Mouse (Mus musculus): ENCODE results near the gene Ren1. TPM values are rescaled to one million over a fixed set of nuclear protein-coding genes. Genes with fewer than 3 reads are reported as not detected.

The Ren1 gene
- total and polyA plus RNA-seq, 2 experiments from 2014 or later, result 0.12 to 0.14 TPM

DNA sequence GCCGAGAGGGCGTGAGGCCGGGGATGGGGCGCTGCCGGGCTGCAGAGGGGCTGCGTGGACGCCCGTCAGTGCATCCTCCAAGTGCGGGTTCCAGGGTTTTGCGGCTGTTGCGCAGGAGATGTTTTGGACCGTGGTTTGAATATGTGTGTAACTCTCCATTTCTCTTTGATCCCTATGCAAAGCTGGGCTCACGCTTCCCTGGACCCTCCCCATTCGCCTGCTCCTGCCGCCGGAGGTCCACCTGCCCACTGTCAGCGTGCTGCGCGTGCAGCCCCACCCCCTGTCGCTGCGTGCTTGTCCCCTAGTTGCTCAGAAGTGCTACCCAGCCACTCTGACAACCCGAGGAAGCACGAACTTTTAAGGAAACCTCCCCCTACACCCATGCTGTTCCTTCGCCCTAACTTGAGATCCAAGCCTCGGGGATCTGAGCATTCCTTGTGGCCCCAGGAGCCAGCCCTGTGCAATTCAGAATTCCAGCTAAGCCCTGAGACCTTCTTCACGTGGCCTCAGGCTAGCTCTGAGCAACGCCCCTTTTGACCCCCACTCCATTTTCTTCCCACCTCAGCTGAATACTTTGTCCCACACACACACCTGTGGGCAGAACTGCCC is 13.8 kb downstream of the Ren1 start:
- 0 out of 2 replicates have a peak, but pooled peaks cover 3% of the 10 kb centered on the region for H3K4me1 ChIP-seq (ENCODE audit: insufficient read depth)
- peak overlapping the region; percentile 90 for H3K4me2 ChIP-seq (ENCODE audit: low read depth)
- H3K9ac ChIP-seq, result peak overlapping the region; percentile 70
- no peak for TF ChIP-seq CTCF (IDR thresholded peaks at IDR 0.05; ENCODE audit: low read depth)
- H3K27me3 ChIP-seq (ENCODE audit: insufficient read depth, low read length), result peaks cover 12% of the 10 kb centered on the region
- WGBS, result 4% methylated on average over 27 of the region's 27 CpGs
- H3K4me3 ChIP-seq (ENCODE audit: low read depth, low read length), result peak overlapping the region; percentile 61
- H3K36me3 ChIP-seq (ENCODE audit: insufficient read depth), result no peaks in the 10 kb centered on the region; the same call in 1 of the 2 replicates
- H3K27ac ChIP-seq (ENCODE audit: low read depth, low read length), result no peak overlapping the region
- DNase-seq, result no peak
- no peaks in the 10 kb centered on the region for H3K9me3 ChIP-seq (ENCODE audit: low read length)
- peak; percentile 9 for ATAC-seq

DNA sequence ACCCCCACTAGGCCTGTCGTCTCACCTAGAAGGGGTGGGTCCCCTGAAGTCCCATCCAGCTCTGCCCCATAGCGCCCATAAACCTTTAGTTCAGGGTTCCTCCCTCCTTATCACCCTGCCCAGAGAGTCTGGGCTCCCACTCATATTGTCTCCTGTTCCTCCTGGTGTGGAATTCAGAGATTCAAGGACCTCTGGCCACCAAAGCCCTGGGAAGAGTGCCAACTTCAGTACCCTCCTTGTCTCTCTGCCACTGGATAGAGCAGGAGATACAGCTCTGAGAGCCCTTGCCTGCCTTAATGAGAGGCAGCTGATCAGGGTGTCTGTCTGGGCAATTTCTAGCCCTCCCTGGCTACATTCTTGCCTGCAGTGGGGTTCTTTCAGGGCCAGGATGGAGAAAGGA is 14.6 kb downstream of the Ren1 start:
- TF ChIP-seq CTCF (IDR thresholded peaks at IDR 0.05; ENCODE audit: low read depth), result no peak
- peaks cover 12% of the 10 kb centered on the region for H3K27me3 ChIP-seq (ENCODE audit: insufficient read depth, low read length)
- WGBS, result 50% methylated on average over 2 of the region's 2 CpGs
- no peak for ATAC-seq
- H3K4me1 ChIP-seq (ENCODE audit: insufficient read depth), result 0 out of 2 replicates have a peak, but pooled peaks cover 3% of the 10 kb centered on the region
- H3K4me3 ChIP-seq (ENCODE audit: low read depth, low read length), result no peak overlapping the region
- no peak for DNase-seq
- H3K36me3 ChIP-seq (ENCODE audit: insufficient read depth), result no peaks in the 10 kb centered on the region; the same call in 1 of the 2 replicates
- no peak overlapping the region for H3K27ac ChIP-seq (ENCODE audit: low read depth, low read length)
- H3K9ac ChIP-seq, result no peak overlapping the region
- H3K4me2 ChIP-seq (ENCODE audit: low read depth), result no peak overlapping the region
- no peaks in the 10 kb centered on the region for H3K9me3 ChIP-seq (ENCODE audit: low read length)

DNA sequence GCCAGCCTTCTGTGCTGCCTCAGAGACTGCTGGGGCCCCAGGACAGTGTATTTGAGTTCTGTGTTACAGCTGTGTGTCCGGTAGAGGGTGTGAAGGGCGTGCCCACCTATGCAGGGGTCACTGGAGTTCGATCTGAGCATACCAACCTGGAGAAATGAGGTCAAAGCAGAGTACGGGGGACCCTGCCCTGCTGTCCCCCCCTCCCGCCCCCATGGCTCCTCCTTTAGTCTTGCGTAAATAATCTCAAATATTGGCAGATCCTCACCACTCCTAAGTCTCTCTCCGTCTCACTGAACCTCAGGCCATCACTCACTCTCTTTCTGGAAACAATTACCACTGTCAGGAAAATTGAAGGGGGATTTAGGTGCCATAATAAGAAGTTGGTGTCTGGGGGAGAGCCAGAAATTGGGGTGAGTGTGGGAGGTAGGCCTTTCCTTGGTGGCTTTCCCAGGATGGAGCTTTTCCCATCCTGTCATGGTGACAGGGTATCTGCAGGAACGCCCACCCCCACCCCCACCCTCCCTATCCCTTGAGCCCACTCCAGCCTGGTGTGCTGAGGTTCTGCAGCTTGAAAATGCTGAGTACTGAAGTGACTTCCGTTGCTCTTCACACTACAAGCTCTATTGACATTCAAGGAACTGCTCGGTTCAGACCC is 16.8 kb downstream of the Ren1 start:
- no peak overlapping the region for H3K4me2 ChIP-seq (ENCODE audit: low read depth)
- 50% methylated on average over 10 of the region's 10 CpGs for WGBS
- no peak for TF ChIP-seq CTCF (IDR thresholded peaks at IDR 0.05; ENCODE audit: low read depth)

DNA sequence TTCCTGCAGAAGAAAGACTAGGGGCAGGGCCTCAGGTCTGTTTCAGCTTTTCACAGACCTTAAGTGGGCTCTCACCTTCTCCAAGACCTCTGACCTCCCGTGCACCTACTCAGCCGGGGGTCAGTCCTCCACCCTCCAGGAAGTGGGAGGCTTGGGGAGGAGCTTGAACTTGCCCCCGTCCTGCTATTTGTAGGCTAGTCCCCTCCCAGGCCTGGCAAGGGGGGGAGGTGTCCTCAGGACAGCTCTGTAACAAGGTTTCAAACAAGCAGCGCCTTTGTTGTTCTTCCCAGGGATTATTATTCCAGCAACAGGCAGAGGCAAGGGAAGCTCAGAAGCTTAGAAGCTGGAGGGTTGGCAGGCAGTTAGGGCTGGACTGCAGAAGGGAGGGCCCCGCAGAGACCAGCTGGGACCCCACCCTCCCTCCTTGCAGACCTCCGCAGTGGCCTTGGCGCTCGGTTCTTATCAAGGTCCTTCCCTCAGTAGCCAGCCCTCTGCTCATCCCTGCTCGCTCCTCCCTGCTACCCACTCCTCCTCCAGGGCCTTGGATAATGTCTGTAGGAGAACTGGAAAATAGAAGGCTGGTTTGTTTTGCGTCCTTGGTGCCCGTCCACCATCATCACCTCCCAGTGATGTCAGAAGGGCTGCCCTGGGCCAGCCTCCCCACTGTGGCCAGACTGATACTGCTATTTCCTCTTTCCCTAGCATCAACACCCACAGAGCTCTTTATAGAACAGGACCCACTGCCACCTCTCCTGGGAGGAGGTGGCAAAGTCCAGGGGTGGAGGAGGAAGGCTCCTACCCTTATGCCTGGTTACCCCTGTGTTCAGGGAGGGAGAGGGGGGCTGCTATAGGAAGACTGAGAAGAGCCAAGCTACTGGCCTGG is 17.5 kb downstream of the Ren1 start:
- no peak for TF ChIP-seq CTCF (IDR thresholded peaks at IDR 0.05; ENCODE audit: low read depth)
- no peak overlapping the region for H3K9ac ChIP-seq
- H3K4me1 ChIP-seq (ENCODE audit: insufficient read depth), result 0 out of 2 replicates have a peak, but pooled peaks cover 3% of the 10 kb centered on the region
- no peak for DNase-seq
- H3K9me3 ChIP-seq (ENCODE audit: low read length), result no peaks in the 10 kb centered on the region
- WGBS, result 19% methylated on average over 11 of the region's 11 CpGs
- ATAC-seq, result no peak
- peaks cover 12% of the 10 kb centered on the region for H3K27me3 ChIP-seq (ENCODE audit: insufficient read depth, low read length)
- no peak overlapping the region for H3K4me2 ChIP-seq (ENCODE audit: low read depth)
- 0 out of 2 replicates have a peak overlapping the region, but pooled peaks have one; percentile 9 for H3K27ac ChIP-seq (ENCODE audit: low read depth, low read length)
- H3K36me3 ChIP-seq (ENCODE audit: insufficient read depth), result no peaks in the 10 kb centered on the region; the same call in 1 of the 2 replicates
- H3K4me3 ChIP-seq (ENCODE audit: low read depth, low read length), result no peak overlapping the region

More for the DNA sequence above, 16.8 kb downstream of the Ren1 start:
- Histone ChIP-seq H3K9me3 (ENCODE audit: low read length) (no peaks in the 10 kb centered on the region), H3K27ac (ENCODE audit: low read depth, low read length) (no peak overlapping the region), H3K4me3 (ENCODE audit: low read depth, low read length) (no peak overlapping the region), H3K36me3 (ENCODE audit: insufficient read depth) (no peaks in the 10 kb centered on the region; the same call in 1 of the 2 replicates), H3K27me3 (ENCODE audit: insufficient read depth, low read length) (peaks cover 12% of the 10 kb centered on the region), H3K4me1 (ENCODE audit: insufficient read depth) (0 out of 2 replicates have a peak, but pooled peaks cover 3% of the 10 kb centered on the region), H3K9ac (no peak overlapping the region)
- DNase-seq, result no peak
- no peak for ATAC-seq

DNA sequence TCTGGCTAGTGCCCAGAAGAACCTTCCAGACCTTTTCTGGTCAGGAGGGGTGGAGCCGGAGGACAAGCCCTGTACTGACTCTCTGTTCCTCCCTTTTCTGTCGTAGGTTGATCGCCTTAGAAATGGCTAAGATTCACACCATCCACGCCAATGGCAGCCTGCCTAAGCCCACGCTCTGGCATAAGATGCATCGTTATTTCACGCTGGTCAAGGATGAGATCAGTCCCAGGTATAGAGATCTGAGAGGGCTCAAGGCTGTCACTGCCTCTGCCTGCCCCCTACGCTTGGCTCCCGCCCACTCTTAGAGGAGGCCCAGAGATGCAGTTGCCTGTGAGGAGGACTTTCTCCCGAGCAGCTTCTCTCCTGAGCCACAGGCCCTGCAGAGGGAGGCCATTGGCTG is 18.3 kb downstream of the Ren1 start:
- DNase-seq, result no peak
- Histone ChIP-seq H3K4me3 (ENCODE audit: low read depth, low read length) (no peak overlapping the region), H3K9ac (no peak overlapping the region), H3K9me3 (ENCODE audit: low read length) (no peaks in the 10 kb centered on the region), H3K27me3 (ENCODE audit: insufficient read depth, low read length) (peaks cover 12% of the 10 kb centered on the region), H3K27ac (ENCODE audit: low read depth, low read length) (no peak overlapping the region), H3K4me1 (ENCODE audit: insufficient read depth) (0 out of 2 replicates have a peak, but pooled peaks cover 3% of the 10 kb centered on the region), H3K4me2 (ENCODE audit: low read depth) (no peak overlapping the region), H3K36me3 (ENCODE audit: insufficient read depth) (no peaks in the 10 kb centered on the region; the same call in 1 of the 2 replicates)
- TF ChIP-seq CTCF (IDR thresholded peaks at IDR 0.05; ENCODE audit: low read depth), result no peak
- WGBS, result 67% methylated on average over 10 of the region's 10 CpGs
- ATAC-seq, result no peak

DNA sequence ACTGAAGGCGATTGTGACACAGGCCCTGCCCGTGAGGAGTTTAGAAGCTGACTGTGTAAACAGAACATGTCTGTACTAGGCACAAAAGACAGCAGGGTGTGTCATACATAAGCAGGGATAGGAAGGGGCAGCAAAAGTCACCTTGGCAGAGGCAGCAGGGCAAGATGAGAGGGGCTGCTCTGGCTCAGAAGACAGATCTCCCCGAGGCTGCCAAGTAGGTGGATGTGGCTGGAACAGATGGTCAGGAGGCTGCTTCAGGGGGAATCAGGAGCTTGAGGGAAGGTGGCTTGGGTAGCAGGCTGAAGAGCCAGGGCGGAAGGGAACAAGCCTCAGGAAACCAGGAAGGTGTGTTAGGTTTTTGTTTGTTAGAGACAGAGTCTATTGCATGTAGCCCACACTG is 20.0 kb downstream of the Ren1 start:
- H3K4me1 ChIP-seq (ENCODE audit: insufficient read depth), result no peaks in the 10 kb centered on the region
- WGBS, result 77% methylated on average over 4 of the region's 4 CpGs
- no peak for TF ChIP-seq CTCF (IDR thresholded peaks at IDR 0.05; ENCODE audit: low read depth)
- H3K36me3 ChIP-seq (ENCODE audit: insufficient read depth), result no peaks in the 10 kb centered on the region; the same call in 1 of the 2 replicates
- DNase-seq (no peak), ATAC-seq (no peak)
- H3K9ac ChIP-seq, result no peak overlapping the region
- no peak overlapping the region for H3K4me2 ChIP-seq (ENCODE audit: low read depth)
- H3K9me3 ChIP-seq (ENCODE audit: low read length), result no peaks in the 10 kb centered on the region
- H3K27me3 ChIP-seq (ENCODE audit: insufficient read depth, low read length), result no peaks in the 10 kb centered on the region; the same call in 1 of the 2 replicates
- H3K4me3 ChIP-seq (ENCODE audit: low read depth, low read length), result no peak overlapping the region
- H3K27ac ChIP-seq (ENCODE audit: low read depth, low read length), result no peak overlapping the region
